Mouse (Mus musculus) hindbrain, embryonic 15.5 days (tissue): ENCODE results near the gene Chga. TPM values are rescaled to one million over a fixed set of nuclear protein-coding genes. Genes with fewer than 3 reads are reported as not detected.
A peak's percentile ranks its signal among the peaks of the same experiment; 100 is the strongest.

Experiments used
- ATAC-seq: fragments of 200-750 bp; cut with Nextera tagmentation; 2 replicates; pipeline ENCODE4 v1.8.0; 2017; ENCODE audit warnings: low read depth, moderate number of reproducible peaks, moderate TSS enrichment; ENCODE audit not compliant: low FRiP score
- H3K27ac ChIP-seq: fragments of 300-500 bp; sonication (generic); replicated peaks from 2 replicates; pipeline ENCODE4 v1.5.1; 2015; ENCODE audit warnings: mild to moderate bottlenecking, inconsistent platforms
- H3K27me3 ChIP-seq: fragments of 300-500 bp; sonication (generic); 2 replicates; pipeline ENCODE4 v1.6.1; 2015; ENCODE audit warnings: control low read depth, inconsistent platforms
- H3K36me3 ChIP-seq: fragments of 300-500 bp; sonication (generic); 2 replicates; pipeline ENCODE4 v1.6.1; 2015; ENCODE audit warnings: control low read depth, inconsistent platforms
- H3K4me1 ChIP-seq: fragments of 300-500 bp; sonication (generic); replicated peaks from 2 replicates; pipeline ENCODE4 v1.6.1; 2015; ENCODE audit warnings: control low read depth, inconsistent platforms
- H3K4me2 ChIP-seq: fragments of 300-500 bp; sonication (generic); 2 replicates; pipeline ENCODE4 v1.6.1; 2015; ENCODE audit warnings: moderate library complexity, mild to moderate bottlenecking, inconsistent platforms
- H3K4me3 ChIP-seq: fragments of 300-500 bp; sonication (generic); 2 replicates; pipeline ENCODE4 v1.5.1; 2015; ENCODE audit warnings: mild to moderate bottlenecking, inconsistent platforms
- H3K9ac ChIP-seq: fragments of 300-500 bp; sonication (generic); 2 replicates; pipeline ENCODE4 v1.6.1; 2015; ENCODE audit warnings: inconsistent platforms
- H3K9me3 ChIP-seq: fragments of 300-500 bp; sonication (generic); 2 replicates; pipeline ENCODE4 v1.6.1; 2016; ENCODE audit warnings: control low read depth, inconsistent platforms
- WGBS: fragments of 180-500 bp; shearing (Covaris S2); methylation state at CpG from one replicate; pipeline ENCODE4 v1.1.7; 2015; 5-methylcytosine and 5-hydroxymethylcytosine counted together
- polyA plus RNA-seq: library from polyadenylated mRNA; unstranded; fragments of >200 nt; fragmentation: Nextera tagmentation; extraction: Ambion mirVana; gene quantifications from 2 replicates; pipeline ENCODE4 v1.2.1, GENCODE M21; 2015

Chga gene
- polyA plus RNA-seq, 1 experiment from 2014 or later: 166 TPM

DNA sequence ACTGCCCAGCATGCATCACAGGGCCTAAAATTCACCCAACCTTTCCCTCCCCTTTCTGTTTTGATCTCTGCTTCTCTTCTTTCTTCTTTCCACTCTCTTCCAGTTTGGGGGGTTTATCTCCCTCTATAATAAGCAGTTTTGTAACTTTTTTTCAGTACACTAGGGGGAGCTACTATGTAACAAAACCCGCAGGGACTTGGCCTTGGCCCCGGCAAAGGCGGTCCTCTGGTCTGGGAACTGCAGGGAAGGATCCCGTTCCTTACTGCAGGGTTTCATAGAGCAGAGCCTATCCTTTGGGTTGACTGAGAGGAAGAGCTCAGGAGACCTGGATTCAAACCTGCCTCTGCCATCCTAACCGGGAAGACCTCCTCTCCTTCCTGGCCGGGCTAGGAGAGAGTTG lies 30.0 kb upstream of the Chga start:
- Histone ChIP-seq H3K27me3 (no peaks in the 10 kb centered on the region), H3K9ac (no peak overlapping the region), H3K36me3 (no peaks in the 10 kb centered on the region), H3K4me1 (peaks cover 7% of the 10 kb centered on the region), H3K4me2 (no peak overlapping the region), H3K27ac (no peak overlapping the region), H3K9me3 (no peaks in the 10 kb centered on the region), H3K4me3 (no peak overlapping the region)
- WGBS: 21% methylated on average over 6 of the region's 6 CpGs
- no peak for ATAC-seq

DNA sequence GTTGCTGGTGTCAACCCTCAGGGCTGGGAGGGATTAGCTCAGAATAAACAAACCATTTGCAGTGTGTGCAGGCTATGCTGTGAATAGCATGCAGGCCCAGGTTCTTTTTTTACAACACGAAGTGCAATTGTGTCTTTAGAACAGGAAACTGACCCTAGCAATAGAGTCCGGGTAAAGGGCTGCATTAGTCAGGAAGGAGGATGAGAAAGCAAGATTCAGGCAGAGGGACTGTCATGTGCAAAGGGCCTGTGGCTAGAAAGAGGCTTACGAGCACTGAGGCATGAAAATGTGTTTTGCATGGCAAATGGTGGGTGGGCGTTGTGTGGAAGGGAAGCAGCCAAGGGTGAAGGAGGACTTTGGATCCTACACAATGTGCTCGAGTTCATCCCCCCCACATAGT lies 26.8 kb upstream of the Chga start:
- Histone ChIP-seq H3K9me3 (no peaks in the 10 kb centered on the region), H3K27me3 (no peaks in the 10 kb centered on the region), H3K4me2 (no peak overlapping the region), H3K9ac (no peak overlapping the region), H3K27ac (no peak overlapping the region), H3K36me3 (no peaks in the 10 kb centered on the region), H3K4me1 (no peaks in the 10 kb centered on the region), H3K4me3 (no peak overlapping the region)
- no peak for ATAC-seq
- 72% methylated on average over 5 of the region's 5 CpGs for WGBS

DNA sequence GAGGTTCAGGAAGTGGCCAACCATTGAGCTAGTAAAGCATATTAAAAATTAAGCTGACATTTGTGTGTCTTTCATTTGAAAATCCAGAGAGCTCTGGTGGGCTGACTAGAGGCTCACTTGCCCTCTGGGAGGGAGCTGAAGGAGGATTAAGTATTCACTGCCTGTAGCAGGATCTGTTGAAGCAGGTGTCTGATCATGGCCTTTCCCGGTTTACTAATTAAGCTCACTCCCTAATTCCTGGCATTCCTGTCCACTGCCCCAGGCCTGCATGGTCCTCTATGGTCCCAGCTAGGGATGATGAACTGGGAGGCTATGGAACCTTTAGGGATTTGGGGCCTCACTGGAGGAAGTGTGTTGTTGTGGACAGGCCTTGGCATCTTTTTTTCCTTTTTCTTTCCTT lies 19.0 kb upstream of the Chga start:
- 36% methylated on average over 1 of the region's 1 CpGs for WGBS

DNA sequence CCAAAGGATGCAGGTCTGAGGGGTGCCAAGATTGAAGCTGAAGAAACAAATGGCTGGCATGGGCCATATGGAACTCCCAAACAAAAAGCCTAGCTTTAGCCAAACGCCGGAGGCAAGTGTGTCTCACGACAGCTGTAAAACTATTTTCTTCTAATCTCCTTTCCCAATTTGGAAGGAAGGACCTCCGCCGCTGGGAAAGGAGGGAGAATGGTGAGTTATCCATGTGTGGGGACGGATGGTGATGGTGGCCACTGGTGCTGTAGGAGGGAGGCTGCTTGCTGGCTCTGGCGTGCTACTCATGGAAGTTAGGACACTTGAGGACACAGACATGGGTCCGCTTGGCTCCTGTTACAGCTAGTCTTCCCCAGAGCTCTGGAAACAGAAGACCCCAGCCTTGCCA lies 14.5 kb upstream of the Chga start:
- no peak for ATAC-seq
- no peaks in the 10 kb centered on the region for H3K27me3 ChIP-seq
- WGBS: 90% methylated on average over 8 of the region's 8 CpGs

More for the DNA sequence above, 19.0 kb upstream of the Chga start:
- no peak overlapping the region for H3K27ac ChIP-seq
- H3K9me3 ChIP-seq: no peaks in the 10 kb centered on the region
- H3K4me1 ChIP-seq: no peaks in the 10 kb centered on the region
- no peak overlapping the region for H3K9ac ChIP-seq
- ATAC-seq: no peak
- H3K27me3 ChIP-seq: no peaks in the 10 kb centered on the region
- no peak overlapping the region for H3K4me2 ChIP-seq
- H3K36me3 ChIP-seq: no peaks in the 10 kb centered on the region
- no peak overlapping the region for H3K4me3 ChIP-seq

DNA sequence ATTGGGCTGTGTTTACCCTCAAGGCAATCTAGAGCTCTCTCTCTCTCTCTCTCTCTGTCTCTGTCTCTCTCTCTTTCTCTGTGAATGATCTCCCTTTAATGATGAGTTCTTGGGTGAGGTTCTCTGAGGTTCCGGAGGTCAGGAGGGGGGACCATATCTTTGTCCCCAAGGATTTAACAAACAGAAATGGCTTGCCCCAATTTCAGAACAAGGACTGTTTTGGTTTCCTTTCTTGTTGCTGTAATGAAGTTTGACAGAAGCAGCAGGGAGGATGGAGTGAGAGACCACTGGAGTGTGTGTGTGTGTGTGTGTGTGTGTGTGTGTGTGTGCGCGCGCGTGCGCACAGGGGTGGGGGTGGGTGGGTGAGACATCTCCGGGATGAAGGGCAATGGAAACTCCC lies 13.6 kb upstream of the Chga start:
- H3K4me3 ChIP-seq: no peak overlapping the region
- H3K9ac ChIP-seq: no peak overlapping the region
- H3K4me1 ChIP-seq: no peaks in the 10 kb centered on the region
- H3K36me3 ChIP-seq: no peaks in the 10 kb centered on the region
- ATAC-seq: no peak
- no peaks in the 10 kb centered on the region for H3K27me3 ChIP-seq
- H3K4me2 ChIP-seq: no peak overlapping the region
- no peak overlapping the region for H3K27ac ChIP-seq
- no peaks in the 10 kb centered on the region for H3K9me3 ChIP-seq
- WGBS: 92% methylated on average over 7 of the region's 7 CpGs

More for the DNA sequence above, 14.5 kb upstream of the Chga start:
- no peak overlapping the region for H3K9ac ChIP-seq
- H3K9me3 ChIP-seq: no peaks in the 10 kb centered on the region
- no peaks in the 10 kb centered on the region for H3K36me3 ChIP-seq
- no peak overlapping the region for H3K4me3 ChIP-seq
- H3K4me1 ChIP-seq: no peaks in the 10 kb centered on the region
- no peak overlapping the region for H3K27ac ChIP-seq
- no peak overlapping the region for H3K4me2 ChIP-seq

DNA sequence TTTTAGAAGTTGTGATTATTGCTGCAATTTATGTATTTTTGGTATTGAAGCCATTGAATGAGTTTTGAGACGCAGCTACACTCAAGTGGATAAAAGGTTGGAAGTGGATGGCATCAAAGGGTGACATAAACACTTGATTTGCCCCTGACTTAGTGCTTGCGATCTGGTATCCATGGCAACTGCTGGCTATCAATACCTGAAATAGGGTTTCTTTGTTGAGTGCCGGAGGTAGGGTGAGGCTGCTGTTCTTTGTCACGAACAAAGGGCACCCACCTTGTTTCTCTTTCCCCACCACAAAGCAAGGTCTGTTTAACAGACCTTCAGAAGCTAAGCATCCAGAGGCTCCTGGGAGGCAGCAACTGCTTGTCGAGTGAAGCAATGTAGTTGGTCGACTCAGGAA lies 9.6 kb upstream of the Chga start:
- ATAC-seq: no peak
- H3K4me3 ChIP-seq: no peak overlapping the region
- H3K27ac ChIP-seq: no peak overlapping the region
- H3K36me3 ChIP-seq: no peaks in the 10 kb centered on the region
- H3K27me3 ChIP-seq: no peaks in the 10 kb centered on the region
- WGBS: 54% methylated on average over 6 of the region's 6 CpGs
- H3K9ac ChIP-seq: no peak overlapping the region
- no peak overlapping the region for H3K4me2 ChIP-seq
- H3K9me3 ChIP-seq: no peaks in the 10 kb centered on the region
- no peaks in the 10 kb centered on the region for H3K4me1 ChIP-seq

DNA sequence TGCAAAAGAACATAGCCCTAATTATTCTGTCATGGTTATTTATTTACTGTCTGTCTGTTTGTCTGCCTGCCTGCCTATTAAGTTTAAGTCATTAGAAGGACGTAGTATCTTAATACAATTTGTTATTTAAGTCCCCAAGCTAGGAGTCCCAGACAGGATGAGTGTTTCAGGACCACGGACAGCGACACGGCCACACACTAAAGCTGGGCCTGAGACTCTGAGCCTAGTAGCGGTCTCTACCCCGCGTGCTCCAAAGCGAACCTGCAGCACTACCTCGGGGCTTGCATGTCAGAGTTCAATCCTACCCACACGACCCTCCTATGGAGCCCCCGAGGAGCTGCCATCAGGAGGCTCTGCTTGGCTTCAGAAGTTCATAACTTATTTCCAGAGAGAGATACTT lies 4.2 kb upstream of the Chga start:
- 7% methylated on average over 11 of the region's 11 CpGs for WGBS
- no peak overlapping the region for H3K4me2 ChIP-seq
- H3K4me3 ChIP-seq: no peak overlapping the region
- ATAC-seq: no peak
- no peaks in the 10 kb centered on the region for H3K36me3 ChIP-seq
- 0 out of 2 replicates have a peak, but pooled peaks cover 3% of the 10 kb centered on the region for H3K27me3 ChIP-seq
- no peak overlapping the region for H3K9ac ChIP-seq
- H3K4me1 ChIP-seq: peaks cover 27% of the 10 kb centered on the region
- no peaks in the 10 kb centered on the region for H3K9me3 ChIP-seq
- no peak overlapping the region for H3K27ac ChIP-seq

DNA sequence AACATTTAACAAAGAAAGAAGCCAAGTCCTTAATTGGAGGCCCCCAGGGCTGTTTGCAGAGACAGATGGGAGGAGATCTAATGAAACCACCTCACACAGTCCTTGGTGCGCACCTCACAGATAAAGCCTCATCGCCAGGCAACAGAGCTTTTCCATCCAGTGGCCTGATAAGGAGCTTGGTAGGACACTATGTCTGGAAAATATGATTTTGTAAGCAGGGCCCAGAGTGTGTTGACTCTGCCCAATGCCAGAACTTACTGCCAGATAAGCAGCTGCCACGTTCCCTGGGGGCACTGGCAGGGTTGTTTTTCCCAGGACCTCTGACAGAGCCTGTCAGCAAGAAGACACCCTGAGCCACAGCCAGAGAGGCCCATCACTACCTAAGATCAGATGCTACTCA lies 3.6 kb upstream of the Chga start:
- H3K36me3 ChIP-seq: no peaks in the 10 kb centered on the region
- no peaks in the 10 kb centered on the region for H3K9me3 ChIP-seq
- no peak for ATAC-seq
- WGBS: 73% methylated on average over 3 of the region's 3 CpGs
- H3K4me1 ChIP-seq: peaks cover 34% of the 10 kb centered on the region
- 0 out of 2 replicates have a peak, but pooled peaks cover 3% of the 10 kb centered on the region for H3K27me3 ChIP-seq
- H3K9ac ChIP-seq: no peak overlapping the region
- no peak overlapping the region for H3K4me2 ChIP-seq
- H3K4me3 ChIP-seq: no peak overlapping the region
- H3K27ac ChIP-seq: no peak overlapping the region

DNA sequence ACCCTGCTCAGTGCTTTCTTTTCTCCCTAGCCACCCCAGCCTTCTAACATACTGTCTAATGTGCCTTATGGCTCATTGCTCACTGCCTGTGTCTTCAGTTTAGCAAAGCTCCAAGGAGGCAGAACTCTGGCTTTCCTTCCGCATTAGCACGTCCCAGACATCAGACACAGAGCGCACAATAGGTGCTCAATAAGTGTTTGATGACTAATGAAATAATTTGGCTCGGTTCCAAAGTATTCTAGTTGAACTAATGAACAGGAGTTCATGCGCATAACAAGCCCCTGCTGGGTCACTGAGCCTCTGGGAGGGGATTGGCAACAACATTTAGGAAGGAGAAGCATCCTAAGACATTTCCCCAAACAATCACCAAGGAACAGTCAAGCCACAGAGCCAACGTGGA lies 2.8 kb upstream of the Chga start:
- no peak for ATAC-seq
- WGBS: 42% methylated on average over 6 of the region's 6 CpGs
- Histone ChIP-seq H3K4me2 (no peak overlapping the region), H3K27me3 (0 out of 2 replicates have a peak, but pooled peaks cover 3% of the 10 kb centered on the region), H3K9ac (no peak overlapping the region), H3K9me3 (no peaks in the 10 kb centered on the region), H3K36me3 (no peaks in the 10 kb centered on the region), H3K4me1 (peaks cover 35% of the 10 kb centered on the region), H3K27ac (no peak overlapping the region), H3K4me3 (no peak overlapping the region)

DNA sequence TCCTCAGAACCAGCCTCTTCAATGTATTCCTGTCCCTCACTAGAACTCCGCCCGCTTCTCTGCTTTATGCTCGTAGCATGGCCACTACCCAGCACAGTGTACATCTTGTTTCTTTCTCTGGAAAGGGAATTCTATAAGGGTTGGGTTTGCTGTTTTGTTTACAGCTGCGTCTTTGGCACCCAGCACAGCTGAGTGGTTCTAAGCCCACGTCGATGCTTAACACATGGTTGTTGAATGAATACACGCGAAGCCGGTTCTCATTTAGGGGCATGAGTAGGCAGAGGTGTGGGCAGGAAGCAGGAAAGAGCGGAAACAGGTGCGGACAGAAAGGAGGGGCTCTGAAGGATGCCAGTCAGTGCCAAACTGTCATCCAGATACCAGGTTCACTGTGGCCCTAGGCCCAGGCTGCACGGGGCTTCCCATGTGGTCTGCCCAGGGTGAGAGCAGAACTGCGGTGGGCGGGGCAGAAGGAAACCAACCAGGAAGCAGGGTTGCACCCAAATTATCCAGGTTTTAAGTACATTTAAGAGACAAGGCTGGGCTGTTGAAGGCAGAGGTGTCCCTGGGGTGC lies 979 bp upstream of the Chga start:
- no peak for ATAC-seq
- peaks cover 35% of the 10 kb centered on the region for H3K4me1 ChIP-seq
- peak overlapping the region; percentile 66 for H3K4me3 ChIP-seq
- peak overlapping the region; percentile 77 for H3K4me2 ChIP-seq
- 0 out of 2 replicates have a peak, but pooled peaks cover 3% of the 10 kb centered on the region for H3K27me3 ChIP-seq
- H3K9ac ChIP-seq: 0 out of 2 replicates have a peak overlapping the region, but pooled peaks have one; percentile 27
- 82% methylated on average over 14 of the region's 14 CpGs for WGBS
- no peaks in the 10 kb centered on the region for H3K9me3 ChIP-seq
- H3K36me3 ChIP-seq: no peaks in the 10 kb centered on the region; the same call in 1 of the 2 replicates
- no peak overlapping the region for H3K27ac ChIP-seq

DNA sequence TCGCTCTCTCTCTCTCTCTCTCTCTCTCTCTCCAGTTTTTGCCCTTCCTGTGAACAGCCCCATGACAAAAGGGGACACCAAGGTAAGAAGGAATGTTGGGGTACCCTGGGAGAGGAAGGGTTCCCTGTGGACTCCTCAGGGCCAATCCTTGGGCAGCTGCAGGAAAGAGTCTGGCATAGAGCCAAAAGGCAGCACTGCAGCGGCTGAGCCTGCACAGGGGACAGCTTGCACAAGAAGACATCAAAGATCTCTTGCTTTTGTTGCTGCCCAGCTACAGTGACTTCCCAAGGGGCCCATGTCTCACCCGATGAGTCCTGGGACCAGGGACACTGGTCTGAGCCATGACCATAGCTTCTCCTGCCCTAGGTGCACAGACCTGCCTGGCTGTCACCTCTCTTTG lies 1.1 kb downstream of the Chga start:
- 0 out of 2 replicates have a peak, but pooled peaks cover 3% of the 10 kb centered on the region for H3K27me3 ChIP-seq
- no peaks in the 10 kb centered on the region; the same call in 1 of the 2 replicates for H3K36me3 ChIP-seq
- H3K4me2 ChIP-seq: peak overlapping the region; percentile 77
- no peaks in the 10 kb centered on the region for H3K9me3 ChIP-seq
- H3K27ac ChIP-seq: no peak overlapping the region
- WGBS: 46% methylated on average over 3 of the region's 3 CpGs
- H3K4me3 ChIP-seq: peak overlapping the region; percentile 66
- peaks cover 32% of the 10 kb centered on the region for H3K4me1 ChIP-seq
- ATAC-seq: peak; percentile 3; the same call in 1 of the 2 replicates
- peak overlapping the region; percentile 82 for H3K9ac ChIP-seq

DNA sequence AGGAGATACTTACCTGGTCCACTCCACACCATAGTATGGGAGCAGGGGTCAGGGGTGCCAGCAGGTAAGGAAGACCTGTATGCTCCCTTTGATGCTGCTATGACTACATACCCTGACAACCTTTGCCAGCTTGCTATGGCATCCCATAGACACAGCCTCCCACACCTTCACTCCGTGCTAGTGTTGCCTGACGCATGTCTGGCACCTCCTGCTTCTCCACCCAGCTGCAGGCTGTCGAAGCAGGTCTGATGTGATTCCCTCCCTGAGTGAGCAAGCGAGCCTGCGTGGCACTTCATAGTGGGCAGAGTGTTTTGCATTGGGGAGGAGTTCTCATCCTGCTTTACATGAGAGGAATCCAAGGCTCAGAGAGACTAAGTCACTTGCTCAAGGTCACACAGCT lies 2.6 kb downstream of the Chga start:
- 88% methylated on average over 5 of the region's 5 CpGs for WGBS
- Histone ChIP-seq H3K9me3 (no peaks in the 10 kb centered on the region), H3K4me1 (peaks cover 17% of the 10 kb centered on the region), H3K27ac (no peak overlapping the region), H3K9ac (no peak overlapping the region), H3K4me2 (no peak overlapping the region), H3K4me3 (no peak overlapping the region), H3K27me3 (0 out of 2 replicates have a peak, but pooled peaks cover 3% of the 10 kb centered on the region), H3K36me3 (no peaks in the 10 kb centered on the region; the same call in 1 of the 2 replicates)
- ATAC-seq: no peak

DNA sequence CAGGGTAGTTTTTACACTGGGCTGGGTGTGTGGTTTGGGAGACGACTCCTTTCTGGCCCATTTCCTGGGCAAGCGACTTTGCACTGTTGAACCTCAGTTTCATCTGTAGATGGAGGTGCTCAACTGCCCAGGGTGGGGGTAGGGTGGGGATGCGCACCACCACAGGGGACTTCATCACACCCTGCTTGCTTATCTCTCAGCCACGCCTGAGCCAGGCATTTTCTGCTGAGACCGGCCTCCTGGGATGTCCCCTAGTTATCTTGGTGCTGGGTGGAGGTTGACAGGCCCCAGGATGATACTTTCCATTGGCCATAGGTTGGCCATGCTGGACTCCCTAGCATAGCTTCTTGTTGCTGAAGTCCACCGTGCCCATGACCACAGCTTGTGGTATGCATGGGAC lies 10.3 kb downstream of the Chga start:
- no peak for ATAC-seq
- Histone ChIP-seq H3K4me3 (no peak overlapping the region), H3K9ac (no peak overlapping the region), H3K9me3 (no peaks in the 10 kb centered on the region), H3K4me1 (no peaks in the 10 kb centered on the region), H3K4me2 (no peak overlapping the region), H3K27me3 (no peaks in the 10 kb centered on the region), H3K27ac (no peak overlapping the region), H3K36me3 (no peaks in the 10 kb centered on the region)
- 93% methylated on average over 6 of the region's 6 CpGs for WGBS
